Mouse (Mus musculus): ENCODE measurements around the gene Trim16. TPM values are rescaled to one million over a fixed set of nuclear protein-coding genes. Genes with fewer than 3 reads are reported as not detected.

Gene Trim16
- total RNA-seq, 2 experiments from 2014 or later: 2.4 to 2.6 TPM

- DNase-seq (ENCODE audit: low spot score in 2 of 2): no peak
Observed at GRCm38 (mm10) chr11:62885323-62885722, 65.3 kb downstream of the Trim16 start.

GRCm38 (mm10) chr11:62890796-62891195, 70.8 kb downstream of the Trim16 start:
- DNase-seq (ENCODE audit: low spot score in 2 of 2): no peak

- DNase-seq (ENCODE audit: low spot score in 2 of 2): no peak
Observed at GRCm38 (mm10) chr11:62891763-62892162, 71.7 kb downstream of the Trim16 start.

Other genes starting within 250 kb of the Trim16 start
- 10 to 100 TPM; 21.1 to 21.2 TPM for gene Trpv2, start 245.7 kb upstream of the Trim16 start, total RNA-seq (2021)
- gene Lrrc75a, start 171.7 kb upstream of the Trim16 start, total RNA-seq (2021): 10 to 100 TPM; 24.2 to 28.0 TPM
- 10 to 100 TPM; 23.7 to 24.0 TPM for gene Mmgt2, start 171.6 kb upstream of the Trim16 start, total RNA-seq (2021)
- gene Zfp287, start 88.3 kb upstream of the Trim16 start, total RNA-seq (2021): 10 to 100 TPM; 16.8 to 17.2 TPM
- gene Gm10428, start 67.1 kb upstream of the Trim16 start, total RNA-seq (2021): not detected
- 10 to 100 TPM; 17.8 to 19.5 TPM for gene Zfp286, start 30.8 kb upstream of the Trim16 start, total RNA-seq (2021)
- under 1 TPM; 0.47 to 0.74 TPM for gene Fbxw10, start 26.8 kb downstream of the Trim16 start, total RNA-seq (2021)
- gene Tvp23b, start 59.2 kb downstream of the Trim16 start, total RNA-seq (2021): 10 to 100 TPM; 34.8 to 36.7 TPM
- not detected for gene Cdrt4, start 131.0 kb downstream of the Trim16 start, total RNA-seq (2021)
- gene Tekt3, start 241.4 kb downstream of the Trim16 start, total RNA-seq (2021): not detected